Mouse (Mus musculus) spleen, adult 2 months (tissue): ENCODE data around the gene Wdr70. TPM values are rescaled to one million over a fixed set of nuclear protein-coding genes. Genes with fewer than 3 reads are reported as not detected.

Source experiments
- DNase-seq, 2 experiments: peaks; one replicate each; pipeline versions ENCODE4 v3.0.0 to v3.0.0-alpha.2; 2012 to 2021; ENCODE audit warnings: low spot score in 2 of 2, low read depth in 1 of 2
- H3K27ac ChIP-seq: fragments of 200-500 bp; 2 replicates; pipeline ENCODE4 v1.5.1; 2012; ENCODE audit warnings: low read length, inconsistent platforms; ENCODE audit not compliant: insufficient read depth
- H3K27me3 ChIP-seq: fragments of 200-500 bp; 2 replicates; pipeline ENCODE4 v1.6.1; 2012; ENCODE audit warnings: mild to moderate bottlenecking, moderate library complexity, low read length, inconsistent platforms; ENCODE audit not compliant: control insufficient read depth, insufficient read depth
- H3K36me3 ChIP-seq: fragments of 200-500 bp; 2 replicates; pipeline ENCODE4 v1.6.1; 2012; ENCODE audit warnings: mild to moderate bottlenecking, low read length, inconsistent platforms; ENCODE audit not compliant: control insufficient read depth, insufficient read depth
- H3K4me1 ChIP-seq: fragments of 200-500 bp; 2 replicates; pipeline ENCODE4 v1.6.1; 2011; ENCODE audit warnings: inconsistent platforms; ENCODE audit not compliant: control insufficient read depth, insufficient read depth, insufficient read length
- H3K4me3 ChIP-seq: fragments of 200-500 bp; 2 replicates; pipeline ENCODE4 v1.5.1; 2011; ENCODE audit warnings: mild to moderate bottlenecking, inconsistent platforms; ENCODE audit not compliant: insufficient read depth, insufficient read length; ENCODE audit errors: extremely low read depth
- CTCF ChIP-seq: fragments of 200-500 bp; IDR thresholded peaks from 2 replicates; pipeline ENCODE4 v1.5.1; 2011; ENCODE audit warnings: mild to moderate bottlenecking, inconsistent platforms; ENCODE audit not compliant: insufficient read depth, insufficient read length, insufficient replicate concordance; ENCODE audit errors: extremely low read depth
- POLR2A ChIP-seq: fragments of 200-500 bp; IDR thresholded peaks from 2 replicates; pipeline ENCODE4 v1.6.1; 2011; ENCODE audit warnings: low read depth, low read length, inconsistent platforms
- WGBS: fragments of 180-500 bp; shearing (Covaris S2); methylation state at CpG from one replicate; pipeline ENCODE4 v1.1.7; 2018; 5-methylcytosine and 5-hydroxymethylcytosine counted together
- polyA plus RNA-seq: library from polyadenylated mRNA; depleted of rRNA; stranded (reverse); fragments of >200 nt; gene quantifications from 2 replicates; pipeline ENCODE4 v1.2.3, GENCODE M21; 2012

The Wdr70 gene
- polyA plus RNA-seq, 1 experiment: 6.6 TPM

- H3K4me1 ChIP-seq: peaks cover 5% of the 10 kb centered on the region; the same call in 1 of the 2 replicates
- H3K4me3 ChIP-seq: no peak overlapping the region
- no peak for DNase-seq
- WGBS: 79% methylated on average over 9 of the region's 9 CpGs
- TF ChIP-seq POLR2A (no peak), CTCF (no peak)
- H3K36me3 ChIP-seq: peaks cover 2% of the 10 kb centered on the region; the same call in 1 of the 2 replicates
- H3K27me3 ChIP-seq: no peaks in the 10 kb centered on the region
- no peak overlapping the region for H3K27ac ChIP-seq
Measured at GRCm38 (mm10) chr15:7976775-7977174, 122.2 kb downstream of the Wdr70 start.

GRCm38 (mm10) chr15:7974368-7974767 lies 124.6 kb downstream of the Wdr70 start:
- 89% methylated on average over 8 of the region's 8 CpGs for WGBS

GRCm38 (mm10) chr15:7972528-7972927 lies 126.5 kb downstream of the Wdr70 start:
- H3K27me3 ChIP-seq: no peaks in the 10 kb centered on the region
- no peak overlapping the region for H3K27ac ChIP-seq
- H3K4me3 ChIP-seq: no peak overlapping the region
- WGBS: 96% methylated on average over 5 of the region's 5 CpGs
- DNase-seq: no peak
- TF ChIP-seq CTCF (no peak), POLR2A (no peak)
- no peaks in the 10 kb centered on the region for H3K4me1 ChIP-seq
- H3K36me3 ChIP-seq: peaks cover 2% of the 10 kb centered on the region; the same call in 1 of the 2 replicates

More at GRCm38 (mm10) chr15:7974368-7974767, 124.6 kb downstream of the Wdr70 start:
- no peaks in the 10 kb centered on the region for H3K27me3 ChIP-seq
- no peak overlapping the region for H3K27ac ChIP-seq
- peaks cover 2% of the 10 kb centered on the region; the same call in 1 of the 2 replicates for H3K36me3 ChIP-seq
- peaks cover 5% of the 10 kb centered on the region; the same call in 1 of the 2 replicates for H3K4me1 ChIP-seq
- no peak for TF ChIP-seq POLR2A
- no peak for DNase-seq
- no peak overlapping the region for H3K4me3 ChIP-seq

GRCm38 (mm10) chr15:7962786-7963185 lies 136.2 kb downstream of the Wdr70 start:
- 96% methylated on average over 6 of the region's 6 CpGs for WGBS
- Histone ChIP-seq H3K27me3 (no peaks in the 10 kb centered on the region), H3K27ac (no peak overlapping the region), H3K4me3 (no peak overlapping the region), H3K36me3 (0 out of 2 replicates have a peak, but pooled peaks cover 1% of the 10 kb centered on the region), H3K4me1 (no peaks in the 10 kb centered on the region)
- no peak for TF ChIP-seq CTCF
- no peak for TF ChIP-seq POLR2A
- no peak for DNase-seq

GRCm38 (mm10) chr15:7961489-7961888 lies 137.5 kb downstream of the Wdr70 start:
- H3K4me1 ChIP-seq: no peaks in the 10 kb centered on the region
- DNase-seq: no peak
- H3K4me3 ChIP-seq: no peak overlapping the region
- no peak overlapping the region for H3K27ac ChIP-seq
- TF ChIP-seq CTCF: no peak
- TF ChIP-seq POLR2A: no peak
- 0 out of 2 replicates have a peak, but pooled peaks cover 1% of the 10 kb centered on the region for H3K36me3 ChIP-seq
- no peaks in the 10 kb centered on the region for H3K27me3 ChIP-seq
- WGBS: 79% methylated on average over 2 of the region's 2 CpGs

- no peak overlapping the region for H3K27ac ChIP-seq
- 0 out of 2 replicates have a peak, but pooled peaks cover 1% of the 10 kb centered on the region for H3K36me3 ChIP-seq
- no peaks in the 10 kb centered on the region for H3K4me1 ChIP-seq
- no peak for DNase-seq
- WGBS: 83% methylated on average over 1 of the region's 1 CpGs
- no peak overlapping the region for H3K4me3 ChIP-seq
- no peaks in the 10 kb centered on the region for H3K27me3 ChIP-seq
- TF ChIP-seq POLR2A (no peak), CTCF (no peak)
Measured at GRCm38 (mm10) chr15:7956899-7957298, 142.1 kb downstream of the Wdr70 start.

GRCm38 (mm10) chr15:7950561-7950960 lies 148.4 kb downstream of the Wdr70 start:
- 95% methylated on average over 7 of the region's 7 CpGs for WGBS
- H3K27me3 ChIP-seq: no peaks in the 10 kb centered on the region
- no peak overlapping the region for H3K27ac ChIP-seq
- H3K4me1 ChIP-seq: no peaks in the 10 kb centered on the region
- TF ChIP-seq CTCF (no peak), POLR2A (no peak)
- no peak overlapping the region for H3K4me3 ChIP-seq
- no peak for DNase-seq
- no peaks in the 10 kb centered on the region for H3K36me3 ChIP-seq
